Mouse (Mus musculus) kidney, adult 18-20 months (tissue): Measurements from ENCODE around the gene Comtd1.

Experiments
- DNase-seq: peaks from one replicate; pipeline ENCODE4 v3.0.0; 2021

Gene Comtd1

DNA sequence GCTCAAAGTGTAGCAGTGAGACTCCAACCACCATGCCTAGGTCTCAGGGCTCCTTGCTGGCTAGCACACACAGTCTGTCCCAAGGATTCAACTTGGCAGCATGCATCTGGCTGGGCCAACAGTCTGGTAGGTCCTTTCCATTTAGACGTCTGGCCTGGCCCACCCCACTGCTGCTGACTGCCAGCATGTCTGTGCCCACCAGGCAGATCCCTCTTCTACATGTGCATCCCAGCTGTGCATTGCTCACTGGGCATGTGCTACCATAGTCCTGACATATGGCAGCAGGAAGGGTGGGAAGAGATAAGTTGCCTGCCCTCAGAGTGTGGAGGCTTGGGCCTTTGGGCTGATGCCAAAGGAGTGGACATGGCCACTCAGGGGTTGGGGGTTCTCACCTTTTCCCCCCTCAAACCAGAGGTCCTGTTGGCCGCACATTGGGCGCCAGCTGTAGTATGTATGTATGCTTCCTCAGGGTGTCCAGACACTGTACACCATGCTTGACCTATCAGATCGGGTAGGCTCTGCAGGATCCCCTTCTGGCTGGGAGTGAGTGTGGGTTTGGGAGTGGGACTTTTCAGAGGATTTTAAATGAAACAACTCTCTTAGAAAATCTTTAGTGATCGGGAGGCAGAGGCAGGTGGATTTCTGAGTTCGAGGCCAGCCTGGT, 46.1 kb downstream of the Comtd1 start:
- DNase-seq = no peak

DNA sequence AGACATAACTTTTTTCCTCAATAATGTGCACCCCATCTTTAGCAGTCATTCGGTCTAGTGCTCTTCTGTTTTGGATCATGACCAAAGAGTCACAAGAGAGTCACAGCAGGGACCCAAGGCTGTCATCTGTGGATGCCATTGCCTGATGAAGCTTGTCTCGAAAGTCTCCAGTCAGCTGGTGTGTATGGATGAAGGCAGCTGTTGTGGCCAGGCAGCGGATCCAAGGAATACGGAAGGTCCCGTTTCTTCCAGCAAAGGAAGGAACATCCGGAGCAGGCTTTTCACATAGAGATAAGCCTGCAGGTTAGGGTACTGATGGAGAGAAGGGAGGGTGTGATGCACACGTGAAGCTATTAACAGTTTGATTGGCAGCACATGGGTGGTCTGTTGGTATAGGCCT, 47.2 kb downstream of the Comtd1 start:
- no peak for DNase-seq

DNA sequence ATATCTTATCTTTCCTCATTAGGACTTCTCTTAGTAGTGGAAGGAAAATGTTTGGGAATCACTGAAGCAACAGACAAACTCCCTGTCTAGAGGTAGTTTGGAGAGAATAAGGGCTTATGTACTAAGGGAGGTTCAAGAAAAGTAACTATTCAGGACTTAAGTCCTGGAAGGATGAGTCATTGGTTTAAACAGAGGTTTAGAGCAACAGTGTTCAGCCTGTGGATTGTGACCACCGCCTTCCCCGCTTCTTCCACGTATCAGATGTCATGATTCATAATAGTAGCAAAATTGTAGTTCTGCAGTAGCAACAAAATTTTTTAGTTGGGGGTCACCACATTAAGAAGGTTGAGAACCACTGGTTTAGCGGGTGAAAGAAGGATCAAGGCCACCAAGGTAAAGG, 48.1 kb downstream of the Comtd1 start:
- DNase-seq = no peak
